Mouse (Mus musculus) myocyte (in vitro differentiated cells): ENCODE measurements around the gene Aatk. TPM values are rescaled to one million over a fixed set of nuclear protein-coding genes. Genes with fewer than 3 reads are reported as not detected.
A peak's percentile ranks its signal among the peaks of the same experiment; 100 is the strongest.

Experiments
- H3K27me3 ChIP-seq: one replicate; pipeline ENCODE4 v1.6.1; 2011; ENCODE audit not compliant: control insufficient read depth, insufficient read depth, insufficient read length
- H3K36me3 ChIP-seq: one replicate; pipeline ENCODE4 v1.6.1; 2011; ENCODE audit not compliant: control insufficient read depth, insufficient read depth
- H3K4me2 ChIP-seq: one replicate; pipeline ENCODE4 v1.6.1; 2011; ENCODE audit warnings: low read depth, control low read depth
- H3K4me3 ChIP-seq: one replicate; pipeline ENCODE4 v1.5.1; 2011; ENCODE audit warnings: mild to moderate bottlenecking, control low read depth, moderate library complexity
- H3K79me2 ChIP-seq: one replicate; pipeline ENCODE4 v1.6.1; 2011; ENCODE audit not compliant: control insufficient read depth, insufficient read depth
- H3ac ChIP-seq: one replicate; pipeline ENCODE4 v1.6.1; 2011; ENCODE audit not compliant: control insufficient read depth, insufficient read length
- CEBPB ChIP-seq: IDR thresholded peaks from 2 replicates; pipeline ENCODE4 v1.6.1; 2011; ENCODE audit warnings: mild to moderate bottlenecking, moderate library complexity; ENCODE audit not compliant: poor library complexity, insufficient read depth, severe bottlenecking
- E2F4 ChIP-seq: IDR thresholded peaks from one replicate; pipeline ENCODE4 v1.6.1; 2011; ENCODE audit warnings: mild to moderate bottlenecking, control low read depth, moderate library complexity; ENCODE audit not compliant: insufficient read depth
- MAX ChIP-seq: IDR thresholded peaks from one replicate; pipeline ENCODE4 v1.6.1; 2011; ENCODE audit warnings: low read depth, mild to moderate bottlenecking, control low read depth
- MYOD1 ChIP-seq, 3 experiments: IDR thresholded peaks; one replicate each; pipeline ENCODE4 v1.6.1; 2011; ENCODE audit warnings: control low read depth in 2 of 3, low read depth in 2 of 3, mild to moderate bottlenecking in 2 of 3, moderate library complexity in 1 of 3; ENCODE audit not compliant: insufficient read length in 2 of 3, control insufficient read depth in 1 of 3
- MYOG ChIP-seq, 3 experiments: IDR thresholded peaks; one replicate each; pipeline ENCODE4 v1.6.1; 2011; ENCODE audit warnings: control low read depth in 2 of 3, low read depth in 2 of 3, mild to moderate bottlenecking in 2 of 3; ENCODE audit not compliant: insufficient read length in 2 of 3, control insufficient read depth in 1 of 3, insufficient read depth in 1 of 3
- POLR2A ChIP-seq: IDR thresholded peaks from one replicate; pipeline ENCODE4 v1.6.1; 2011; ENCODE audit warnings: low read depth, mild to moderate bottlenecking, control low read depth, moderate library complexity; ENCODE audit not compliant: insufficient read length
- POLR2AphosphoS2 ChIP-seq: IDR thresholded peaks from one replicate; pipeline ENCODE4 v1.6.1; 2011; ENCODE audit warnings: low read depth, control low read depth; ENCODE audit not compliant: insufficient read length
- REST ChIP-seq: IDR thresholded peaks from one replicate; pipeline ENCODE4 v1.6.1; 2011; ENCODE audit warnings: mild to moderate bottlenecking, control low read depth, moderate library complexity; ENCODE audit not compliant: insufficient read depth, insufficient read length
- TCF12 ChIP-seq: IDR thresholded peaks from one replicate; pipeline ENCODE4 v1.6.1; 2011; ENCODE audit warnings: mild to moderate bottlenecking, control low read depth; ENCODE audit not compliant: poor library complexity, insufficient read depth, severe bottlenecking
- TCF3 ChIP-seq: IDR thresholded peaks from one replicate; pipeline ENCODE4 v1.6.1; 2011; ENCODE audit warnings: low read depth, control low read depth; ENCODE audit not compliant: insufficient read length
- polyA plus RNA-seq: library from polyadenylated mRNA; unstranded; fragments of >200 nt; fragmentation: generic; extraction: Trizol; gene quantifications from one replicate; pipeline ENCODE4 v1.2.1, GENCODE M21; 2012; ENCODE audit warnings: missing spikeins

Gene Aatk
- polyA plus RNA-seq, 1 experiment = 0.26 TPM

- no peak for TF ChIP-seq POLR2AphosphoS2
- TF ChIP-seq REST = no peak
- TF ChIP-seq MAX = no peak
- peaks cover 26% of the 10 kb centered on the region for H3K27me3 ChIP-seq
- H3ac ChIP-seq = no peak overlapping the region
- no peaks in the 10 kb centered on the region for H3K36me3 ChIP-seq
- no peak overlapping the region for H3K4me3 ChIP-seq
- no peak overlapping the region for H3K4me2 ChIP-seq
- no peaks in the 10 kb centered on the region for H3K79me2 ChIP-seq
Measured at GRCm38 (mm10) chr11:120011761-120012560, 35.0 kb downstream of the Aatk start.

- Histone ChIP-seq H3ac (no peak overlapping the region), H3K27me3 (peaks cover 19% of the 10 kb centered on the region), H3K4me3 (no peak overlapping the region), H3K79me2 (no peaks in the 10 kb centered on the region), H3K4me2 (no peak overlapping the region), H3K36me3 (no peaks in the 10 kb centered on the region)
- TF ChIP-seq REST (no peak), MAX (no peak), MYOD1 (IDR thresholded peaks at IDR 0.05; ENCODE audit: control insufficient read depth in 1 of 3, insufficient read length in 2 of 3, low read depth in 2 of 3) (no peak), POLR2A (no peak), E2F4 (no peak)
Measured at GRCm38 (mm10) chr11:120011114-120011760, 35.7 kb downstream of the Aatk start.

- Histone ChIP-seq H3K27me3 (peaks cover 7% of the 10 kb centered on the region), H3K36me3 (no peaks in the 10 kb centered on the region), H3ac (no peak overlapping the region), H3K4me2 (no peak overlapping the region), H3K79me2 (no peaks in the 10 kb centered on the region), H3K4me3 (no peak overlapping the region)
- no peak for TF ChIP-seq TCF12
- TF ChIP-seq MYOD1 (IDR thresholded peaks at IDR 0.05; ENCODE audit: control insufficient read depth in 1 of 3, insufficient read length in 2 of 3, low read depth in 2 of 3) = peak in 2 of 3 experiments; percentile 64 to 76
- no peak for TF ChIP-seq MAX
- TF ChIP-seq MYOG (IDR thresholded peaks at IDR 0.05; ENCODE audit: control insufficient read depth in 1 of 3, insufficient read depth in 1 of 3, insufficient read length in 2 of 3, low read depth in 2 of 3) = peak in 2 of 3 experiments; percentile 61 to 89
- no peak for TF ChIP-seq REST
- TF ChIP-seq POLR2AphosphoS2 = no peak
- no peak for TF ChIP-seq E2F4
Measured at GRCm38 (mm10) chr11:120009937-120010336, 37.0 kb downstream of the Aatk start.

- TF ChIP-seq REST = no peak
- no peak for TF ChIP-seq TCF3
- TF ChIP-seq MAX = no peak
- no peak for TF ChIP-seq CEBPB
- peak in 1 of 3 experiments; percentile 44 for TF ChIP-seq MYOG (IDR thresholded peaks at IDR 0.05; ENCODE audit: control insufficient read depth in 1 of 3, insufficient read depth in 1 of 3, insufficient read length in 2 of 3, low read depth in 2 of 3)
- peak in 1 of 3 experiments; percentile 77 for TF ChIP-seq MYOD1 (IDR thresholded peaks at IDR 0.05; ENCODE audit: control insufficient read depth in 1 of 3, insufficient read length in 2 of 3, low read depth in 2 of 3)
- H3K36me3 ChIP-seq = peaks cover 5% of the 10 kb centered on the region
- H3K27me3 ChIP-seq = peaks cover 7% of the 10 kb centered on the region
- H3K79me2 ChIP-seq = no peaks in the 10 kb centered on the region
- H3ac ChIP-seq = no peak overlapping the region
- H3K4me2 ChIP-seq = no peak overlapping the region
- H3K4me3 ChIP-seq = no peak overlapping the region
Measured at GRCm38 (mm10) chr11:120008956-120009355, 38.0 kb downstream of the Aatk start.

GRCm38 (mm10) chr11:120008501-120008900, 38.5 kb downstream of the Aatk start:
- no peak overlapping the region for H3K4me3 ChIP-seq
- no peak overlapping the region for H3K4me2 ChIP-seq
- peaks cover 5% of the 10 kb centered on the region for H3K36me3 ChIP-seq
- no peak for TF ChIP-seq REST
- no peak overlapping the region for H3ac ChIP-seq
- peaks cover 7% of the 10 kb centered on the region for H3K27me3 ChIP-seq
- no peaks in the 10 kb centered on the region for H3K79me2 ChIP-seq
